Mouse (Mus musculus): ENCODE measurements around the gene Mphosph9. TPM values are rescaled to one million over a fixed set of nuclear protein-coding genes. Genes with fewer than 3 reads are reported as not detected.

The Mphosph9 gene
- polyA plus RNA-seq, 1 experiment from 2014 or later, result 3.0 TPM

GRCm38 (mm10) chr5:124266821-124267220 is 61.0 kb downstream of the Mphosph9 start:
- Histone ChIP-seq H3K9me3 (ENCODE audit: low read length) (no peaks in the 10 kb centered on the region), H3K27me3 (ENCODE audit: insufficient read depth, low read length) (no peaks in the 10 kb centered on the region), H3K4me3 (ENCODE audit: low read depth, low read length) (no peak overlapping the region), H3K9ac (replicated peaks) (no peak overlapping the region), H3K27ac (ENCODE audit: low read depth) (no peak overlapping the region), H3K4me1 (ENCODE audit: insufficient read depth) (no peaks in the 10 kb centered on the region), H3K36me3 (replicated peaks; ENCODE audit: insufficient read depth, low read length) (peaks cover 7% of the 10 kb centered on the region; the same call in 1 of the 2 replicates), H3K4me2 (ENCODE audit: low read depth, low read length) (no peak overlapping the region)
- ATAC-seq (peak; percentile 61), DNase-seq (no peak)
- WGBS (ENCODE audit: insufficient replicate concordance), result 40% methylated on average over 6 of the region's 6 CpGs
- peak; percentile 59; the same call in 1 of the 2 replicates for TF ChIP-seq EP300 (IDR thresholded peaks at IDR 0.05; ENCODE audit: low read depth)
- no peak for TF ChIP-seq CTCF (IDR thresholded peaks at IDR 0.05; ENCODE audit: low read depth)

GRCm38 (mm10) chr5:124263246-124263645 is 64.5 kb downstream of the Mphosph9 start:
- no peaks in the 10 kb centered on the region for H3K9me3 ChIP-seq (ENCODE audit: low read length)
- H3K27ac ChIP-seq (ENCODE audit: low read depth), result no peak overlapping the region
- no peaks in the 10 kb centered on the region for H3K4me1 ChIP-seq (ENCODE audit: insufficient read depth)
- DNase-seq, result no peak
- no peak overlapping the region for H3K4me3 ChIP-seq (ENCODE audit: low read depth, low read length)
- no peak overlapping the region for H3K9ac ChIP-seq (replicated peaks)
- ATAC-seq, result no peak
- TF ChIP-seq EP300 (IDR thresholded peaks at IDR 0.05; ENCODE audit: low read depth) (no peak), CTCF (IDR thresholded peaks at IDR 0.05; ENCODE audit: low read depth) (no peak)
- no peak overlapping the region for H3K4me2 ChIP-seq (ENCODE audit: low read depth, low read length)
- H3K36me3 ChIP-seq (replicated peaks; ENCODE audit: insufficient read depth, low read length), result peaks cover 10% of the 10 kb centered on the region
- WGBS (ENCODE audit: insufficient replicate concordance), result 87% methylated on average over 4 of the region's 4 CpGs
- H3K27me3 ChIP-seq (ENCODE audit: insufficient read depth, low read length), result no peaks in the 10 kb centered on the region

- Histone ChIP-seq H3K27me3 (ENCODE audit: insufficient read depth, low read length) (no peaks in the 10 kb centered on the region), H3K4me3 (ENCODE audit: low read depth, low read length) (no peak overlapping the region), H3K9ac (replicated peaks) (no peak overlapping the region), H3K36me3 (replicated peaks; ENCODE audit: insufficient read depth, low read length) (peaks cover 13% of the 10 kb centered on the region), H3K4me1 (ENCODE audit: insufficient read depth) (no peaks in the 10 kb centered on the region), H3K4me2 (ENCODE audit: low read depth, low read length) (no peak overlapping the region), H3K27ac (ENCODE audit: low read depth) (no peak overlapping the region), H3K9me3 (ENCODE audit: low read length) (no peaks in the 10 kb centered on the region)
- 80% methylated on average over 4 of the region's 4 CpGs for whole genome bisulfite sequencing (ENCODE audit: insufficient replicate concordance)
- TF ChIP-seq EP300 (IDR thresholded peaks at IDR 0.05; ENCODE audit: low read depth) (no peak), CTCF (IDR thresholded peaks at IDR 0.05; ENCODE audit: low read depth) (no peak)
- ATAC-seq (no peak), DNase-seq (no peak)
Observed at GRCm38 (mm10) chr5:124262090-124262489, 65.7 kb downstream of the Mphosph9 start.

- ATAC-seq, result no peak
- H3K36me3 ChIP-seq (replicated peaks; ENCODE audit: insufficient read depth, low read length), result peaks cover 20% of the 10 kb centered on the region
- H3K4me2 ChIP-seq (ENCODE audit: low read depth, low read length), result no peak overlapping the region
- no peaks in the 10 kb centered on the region for H3K4me1 ChIP-seq (ENCODE audit: insufficient read depth)
- no peaks in the 10 kb centered on the region for H3K27me3 ChIP-seq (ENCODE audit: insufficient read depth, low read length)
- H3K9ac ChIP-seq (replicated peaks), result no peak overlapping the region
- TF ChIP-seq EP300 (IDR thresholded peaks at IDR 0.05; ENCODE audit: low read depth) (no peak), CTCF (IDR thresholded peaks at IDR 0.05; ENCODE audit: low read depth) (peak; percentile 37)
- H3K27ac ChIP-seq (ENCODE audit: low read depth), result no peak overlapping the region
- no peaks in the 10 kb centered on the region for H3K9me3 ChIP-seq (ENCODE audit: low read length)
- WGBS (ENCODE audit: insufficient replicate concordance), result 58% methylated on average over 2 of the region's 2 CpGs
- H3K4me3 ChIP-seq (ENCODE audit: low read depth, low read length), result no peak overlapping the region
- no peak for DNase-seq
Observed at GRCm38 (mm10) chr5:124259133-124259532, 68.6 kb downstream of the Mphosph9 start.

- no peak for DNase-seq
Observed at GRCm38 (mm10) chr5:124258026-124258425, 69.7 kb downstream of the Mphosph9 start.

GRCm38 (mm10) chr5:124255141-124255540 is 72.6 kb downstream of the Mphosph9 start:
- Histone ChIP-seq H3K36me3 (replicated peaks; ENCODE audit: insufficient read depth, low read length) (peaks cover 16% of the 10 kb centered on the region), H3K4me1 (ENCODE audit: insufficient read depth) (peaks cover 4% of the 10 kb centered on the region), H3K9me3 (ENCODE audit: low read length) (no peaks in the 10 kb centered on the region), H3K27me3 (ENCODE audit: insufficient read depth, low read length) (no peaks in the 10 kb centered on the region), H3K27ac (ENCODE audit: low read depth) (no peak overlapping the region), H3K4me3 (ENCODE audit: low read depth, low read length) (no peak overlapping the region), H3K9ac (replicated peaks) (no peak overlapping the region), H3K4me2 (ENCODE audit: low read depth, low read length) (no peak overlapping the region)
- ATAC-seq (no peak), DNase-seq (no peak)
- no peak for TF ChIP-seq EP300 (IDR thresholded peaks at IDR 0.05; ENCODE audit: low read depth)
- no peak for TF ChIP-seq CTCF (IDR thresholded peaks at IDR 0.05; ENCODE audit: low read depth)
- WGBS (ENCODE audit: insufficient replicate concordance), result 92% methylated on average over 7 of the region's 7 CpGs

More at GRCm38 (mm10) chr5:124258026-124258425, 69.7 kb downstream of the Mphosph9 start:
- Histone ChIP-seq H3K4me2 (ENCODE audit: low read depth, low read length) (no peak overlapping the region), H3K27ac (ENCODE audit: low read depth) (no peak overlapping the region), H3K4me3 (ENCODE audit: low read depth, low read length) (no peak overlapping the region), H3K9ac (replicated peaks) (no peak overlapping the region), H3K36me3 (replicated peaks; ENCODE audit: insufficient read depth, low read length) (peaks cover 20% of the 10 kb centered on the region), H3K9me3 (ENCODE audit: low read length) (no peaks in the 10 kb centered on the region), H3K27me3 (ENCODE audit: insufficient read depth, low read length) (no peaks in the 10 kb centered on the region), H3K4me1 (ENCODE audit: insufficient read depth) (no peaks in the 10 kb centered on the region)
- no peak for ATAC-seq
- WGBS (ENCODE audit: insufficient replicate concordance), result 94% methylated on average over 1 of the region's 1 CpGs
- no peak for TF ChIP-seq EP300 (IDR thresholded peaks at IDR 0.05; ENCODE audit: low read depth)
- TF ChIP-seq CTCF (IDR thresholded peaks at IDR 0.05; ENCODE audit: low read depth), result no peak

- peaks cover 8% of the 10 kb centered on the region for H3K4me1 ChIP-seq (ENCODE audit: insufficient read depth)
- peaks cover 13% of the 10 kb centered on the region for H3K36me3 ChIP-seq (replicated peaks; ENCODE audit: insufficient read depth, low read length)
- no peak overlapping the region for H3K4me3 ChIP-seq (ENCODE audit: low read depth, low read length)
- H3K27me3 ChIP-seq (ENCODE audit: insufficient read depth, low read length), result no peaks in the 10 kb centered on the region
- DNase-seq, result no peak
- no peaks in the 10 kb centered on the region for H3K9me3 ChIP-seq (ENCODE audit: low read length)
- no peak overlapping the region for H3K9ac ChIP-seq (replicated peaks)
- TF ChIP-seq CTCF (IDR thresholded peaks at IDR 0.05; ENCODE audit: low read depth), result no peak
- TF ChIP-seq EP300 (IDR thresholded peaks at IDR 0.05; ENCODE audit: low read depth), result no peak
- ATAC-seq, result no peak
- no peak overlapping the region for H3K27ac ChIP-seq (ENCODE audit: low read depth)
- no peak overlapping the region for H3K4me2 ChIP-seq (ENCODE audit: low read depth, low read length)
- 81% methylated on average over 8 of the region's 8 CpGs for WGBS (ENCODE audit: insufficient replicate concordance)
Observed at GRCm38 (mm10) chr5:124253555-124253954, 74.2 kb downstream of the Mphosph9 start.

All from liver, postnatal 0 days (tissue).